Mouse (Mus musculus): Measurements from ENCODE around the gene Ntng2. TPM values are rescaled to one million over a fixed set of nuclear protein-coding genes. Genes with fewer than 3 reads are reported as not detected.

Gene Ntng2
- total and polyA plus RNA-seq, 3 experiments = 0.53 to 3.8 TPM; not detected in 1

- DNase-seq (ENCODE audit: extremely low read depth) = no peak
- H3K4me3 ChIP-seq (replicated peaks in 1 of 3; ENCODE audit: low read depth in 2 of 3, low read length in 2 of 3, poor library complexity in 1 of 3) = no peak overlapping the region
These were observed 100.9 kb downstream of the Ntng2 start for GRCm38 (mm10) chr2:29151941-29152340.

More at GRCm38 (mm10) chr2:29151941-29152340, 100.9 kb downstream of the Ntng2 start:
- H3K4me1 ChIP-seq (ENCODE audit: control insufficient read depth in 1 of 2, insufficient read depth in 2 of 2) = no peaks in the 10 kb centered on the region
- no peaks in the 10 kb centered on the region for H3K27me3 ChIP-seq (replicated peaks)
- H3K4me2 ChIP-seq (ENCODE audit: insufficient read depth, low read depth, poor library complexity, severe bottlenecking) = no peak overlapping the region
- H3K27ac ChIP-seq (ENCODE audit: insufficient read depth, low read depth) = no peak overlapping the region
- H3K9me3 ChIP-seq (replicated peaks; ENCODE audit: low read length) = no peaks in the 10 kb centered on the region
- TF ChIP-seq ZNF384 (IDR thresholded peaks at IDR 0.05; ENCODE audit: low read depth, low read length) = no peak
- TF ChIP-seq ETS1 (conservative IDR thresholded peaks at IDR 0.05; ENCODE audit: low read depth, low read length) = no peak
- TF ChIP-seq GABPA (IDR thresholded peaks at IDR 0.05; ENCODE audit: insufficient replicate concordance, low read depth, low read length) = no peak
- no peak for TF ChIP-seq SMC3 (IDR thresholded peaks at IDR 0.05; ENCODE audit: low read depth, low read length)
- no peak for TF ChIP-seq EP300 (IDR thresholded peaks at IDR 0.05; ENCODE audit: low read length)
- TF ChIP-seq POLR2AphosphoS2 (IDR thresholded peaks at IDR 0.05; ENCODE audit: low read depth, low read length) = no peak
- TF ChIP-seq BHLHE40 (IDR thresholded peaks at IDR 0.05; ENCODE audit: low read depth, low read length) = no peak
- dilution Hi-C loops (cut with MboI; ENCODE audit: extremely low pct_ligation_motif_present, extremely low pct_unique_long_range_greater_than_20kb, low sequenced_read_pairs) (no loop called here), in situ Hi-C loops (cut with MboI; ENCODE audit: low pct_ligation_motif_present, low pct_unique_long_range_greater_than_20kb, low sequenced_read_pairs) (no loop called here)
- H3K9ac ChIP-seq (ENCODE audit: insufficient read depth, low read depth) = no peak overlapping the region
- H3K79me2 ChIP-seq (replicated peaks; ENCODE audit: control insufficient read depth, extremely low read depth, insufficient read depth, poor library complexity, severe bottlenecking) = no peaks in the 10 kb centered on the region
- H3K36me3 ChIP-seq (replicated peaks in 1 of 2; ENCODE audit: control insufficient read depth in 1 of 2, insufficient read depth in 1 of 2, low read length in 1 of 2) = peaks cover 38 to 88% of the 10 kb centered on the region in 2 experiments

Other genes starting within 250 kb of the Ntng2 start
- 0.25 TPM in 2 replicates for gene Cfap77, start 197.9 kb downstream of the Ntng2 start, total RNA-seq (2012; rRNA removed)
- 0.35 TPM in 1 of 2 replicates, not detected in the other for gene Cfap77, start 197.9 kb downstream of the Ntng2 start, total RNA-seq (2014; rRNA removed)
- gene Cfap77, start 197.9 kb downstream of the Ntng2 start, polyA plus RNA-seq (2012; ENCODE audit: insufficient read length, low read depth) = 0.34 and 0.47 TPM in 2 replicates
- gene Ttf1, start 192.7 kb downstream of the Ntng2 start, total RNA-seq (2012; rRNA removed) = 10.9 and 12.0 TPM in 2 replicates
- 9.5 and 12.1 TPM in 2 replicates for gene Ttf1, start 192.7 kb downstream of the Ntng2 start, total RNA-seq (2014; rRNA removed)
- gene Ttf1, start 192.7 kb downstream of the Ntng2 start, polyA plus RNA-seq (2012; ENCODE audit: insufficient read length, low read depth) = 11.6 and 11.7 TPM in 2 replicates
- gene Setx, start 128.8 kb downstream of the Ntng2 start, total RNA-seq (2012; rRNA removed) = 19.6 and 20.2 TPM in 2 replicates
- 18.0 and 20.3 TPM in 2 replicates for gene Setx, start 128.8 kb downstream of the Ntng2 start, total RNA-seq (2014; rRNA removed)
- 16.9 and 20.0 TPM in 2 replicates for gene Setx, start 128.8 kb downstream of the Ntng2 start, polyA plus RNA-seq (2012; ENCODE audit: insufficient read length, low read depth)
- 32.1 and 33.2 TPM in 2 replicates for gene Med27, start 93.8 kb upstream of the Ntng2 start, total RNA-seq (2012; rRNA removed)
- gene Med27, start 93.8 kb upstream of the Ntng2 start, total RNA-seq (2014; rRNA removed) = 36.2 and 36.3 TPM in 2 replicates
- gene Med27, start 93.8 kb upstream of the Ntng2 start, polyA plus RNA-seq (2012; ENCODE audit: insufficient read length, low read depth) = 28.6 and 33.6 TPM in 2 replicates

All from CH12.LX (cell line).